Mouse (Mus musculus) midbrain, embryonic 12.5 days (tissue): ENCODE results near the gene Zbtb1. TPM values are rescaled to one million over a fixed set of nuclear protein-coding genes. Genes with fewer than 3 reads are reported as not detected.
"Not testable (repeated sequence)": the region's sequence is repeated elsewhere in the genome, so short reads cannot be mapped to it uniquely, and the experiment has no call there.

ENCODE experiments used
- ATAC-seq: fragments of 200-750 bp; cut with Nextera tagmentation; 2 replicates; pipeline ENCODE4 v1.8.0; 2017; ENCODE audit warnings: low read depth, moderate TSS enrichment, moderate library complexity; ENCODE audit not compliant: low FRiP score
- H3K27ac ChIP-seq: fragments of 300-500 bp; sonication (generic); replicated peaks from 2 replicates; pipeline ENCODE4 v1.5.1; 2016; ENCODE audit warnings: mild to moderate bottlenecking
- H3K27me3 ChIP-seq: fragments of 300-500 bp; sonication (generic); 2 replicates; pipeline ENCODE4 v1.6.1; 2016; ENCODE audit warnings: mild to moderate bottlenecking
- H3K36me3 ChIP-seq: fragments of 300-500 bp; sonication (generic); 2 replicates; pipeline ENCODE4 v1.6.1; 2016
- H3K4me1 ChIP-seq: fragments of 300-500 bp; sonication (generic); 2 replicates; pipeline ENCODE4 v1.6.1; 2016
- H3K4me2 ChIP-seq: fragments of 300-500 bp; sonication (generic); replicated peaks from 2 replicates; pipeline ENCODE4 v1.6.1; 2016; ENCODE audit warnings: mild to moderate bottlenecking, moderate library complexity
- H3K4me3 ChIP-seq: fragments of 300-500 bp; sonication (generic); 2 replicates; pipeline ENCODE4 v1.5.1; 2016; ENCODE audit warnings: mild to moderate bottlenecking
- H3K9ac ChIP-seq: fragments of 300-500 bp; sonication (generic); replicated peaks from 2 replicates; pipeline ENCODE4 v1.6.1; 2016; ENCODE audit warnings: mild to moderate bottlenecking, moderate library complexity
- H3K9me3 ChIP-seq: fragments of 300-500 bp; sonication (generic); 2 replicates; pipeline ENCODE4 v1.6.1; 2016; ENCODE audit warnings: mild to moderate bottlenecking
- WGBS: fragments of 180-500 bp; shearing (Covaris S2); methylation state at CpG from one replicate; pipeline ENCODE4 v1.1.7; 2016; 5-methylcytosine and 5-hydroxymethylcytosine counted together
- polyA plus RNA-seq: library from polyadenylated mRNA; unstranded; fragments of >200 nt; fragmentation: Nextera tagmentation; extraction: Ambion mirVana; gene quantifications from 2 replicates; pipeline ENCODE4 v1.2.1, GENCODE M21; 2016

Zbtb1 gene
- polyA plus RNA-seq, 1 experiment from 2014 or later: 7.7 TPM

GRCm38 (mm10) chr12:76417433-76417854 lies 47.4 kb downstream of the Zbtb1 start, which contains the start of gene Ppp1r36:
Gene Ppp1r36 (plus strand): TSS chr12:76417538.
- Histone ChIP-seq H3K36me3 (no peaks in the 10 kb centered on the region), H3K4me1 (peaks cover 7% of the 10 kb centered on the region), H3K4me3 (peak within 1 kb of the TSS; percentile 45), H3K4me2 (peak within 1 kb of the TSS; percentile 78), H3K27me3 (peaks cover 22% of the 10 kb centered on the region), H3K9ac (0 out of 2 replicates have a peak within 1 kb of the TSS, but pooled peaks have one; percentile 34), H3K9me3 (no peaks in the 10 kb centered on the region), H3K27ac (no peak within 1 kb of the TSS)
- under 1% methylated on average over 37 of the region's 37 CpGs for WGBS
- ATAC-seq: peak; percentile 38; the same call in 1 of the 2 replicates

DNA sequence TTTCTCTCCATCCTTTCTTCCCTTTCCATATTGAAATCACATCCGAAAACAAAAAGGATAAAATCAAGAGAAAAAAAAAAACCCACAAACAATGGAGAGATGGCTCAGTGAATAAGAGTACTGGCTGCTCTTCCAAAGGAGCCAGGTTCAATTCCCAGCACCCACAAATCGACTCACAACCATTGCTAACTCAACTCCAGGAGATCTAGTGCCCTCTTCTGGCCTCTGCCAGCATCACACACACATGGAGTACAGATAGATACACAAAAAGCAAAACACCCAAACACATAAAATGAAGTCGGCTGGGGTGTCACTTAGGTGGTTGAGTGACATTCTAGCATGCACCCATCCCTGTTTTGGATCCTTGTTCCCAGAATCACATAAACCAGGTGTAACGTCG lies 48.3 kb downstream of the Zbtb1 start:
- Histone ChIP-seq H3K9me3 (no peaks in the 10 kb centered on the region), H3K27ac (no peak overlapping the region), H3K9ac (no peak overlapping the region), H3K36me3 (no peaks in the 10 kb centered on the region), H3K4me2 (no peak overlapping the region), H3K27me3 (peaks cover 22% of the 10 kb centered on the region), H3K4me3 (no peak overlapping the region), H3K4me1 (peaks cover 7% of the 10 kb centered on the region)
- 93% methylated on average over 5 of the region's 5 CpGs for WGBS
- ATAC-seq: no peak

DNA sequence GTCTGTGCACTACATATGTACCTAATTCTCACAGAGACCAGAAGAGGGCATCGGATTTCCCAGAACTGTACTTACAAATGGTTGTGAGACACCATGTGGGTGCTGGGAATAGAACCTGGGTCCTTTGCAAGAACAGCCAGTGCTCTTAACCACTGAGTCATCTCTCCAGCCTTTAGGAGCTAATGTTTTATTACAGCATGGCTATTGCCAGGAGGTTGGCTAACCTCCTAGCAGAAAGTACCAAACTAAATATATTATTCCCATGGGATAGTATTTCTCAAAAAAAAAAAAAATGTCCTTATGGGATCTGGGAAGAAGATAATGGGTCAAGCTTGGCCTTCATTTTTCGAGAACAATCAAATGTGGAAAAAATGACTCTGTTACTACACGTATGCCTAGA lies 55.2 kb downstream of the Zbtb1 start:
- Histone ChIP-seq H3K4me2 (no peak overlapping the region), H3K27ac (no peak overlapping the region), H3K27me3 (no peaks in the 10 kb centered on the region), H3K9me3 (no peaks in the 10 kb centered on the region), H3K36me3 (no peaks in the 10 kb centered on the region), H3K4me3 (no peak overlapping the region), H3K4me1 (no peaks in the 10 kb centered on the region), H3K9ac (no peak overlapping the region)
- ATAC-seq: no peak
- WGBS: 97% methylated on average over 3 of the region's 3 CpGs

DNA sequence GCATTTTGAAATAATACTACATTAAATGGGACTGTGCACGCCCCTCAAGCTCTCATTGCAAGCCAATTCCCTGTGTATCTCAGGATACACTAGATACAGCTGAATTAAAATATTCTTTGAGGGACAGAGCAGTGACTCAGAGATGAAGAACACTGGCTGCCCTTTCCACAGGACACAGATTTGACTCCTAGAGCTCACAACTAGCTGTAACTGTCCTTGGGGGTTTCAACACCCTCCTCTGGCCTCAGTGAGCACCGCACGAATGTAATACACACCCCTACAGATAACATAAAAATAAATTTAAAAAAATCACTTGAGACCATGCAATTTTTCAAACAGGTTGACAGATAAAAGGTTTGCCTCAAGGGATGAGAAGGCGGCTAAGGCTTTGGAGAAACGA lies 57.5 kb downstream of the Zbtb1 start:
- 64% methylated on average over 5 of the region's 5 CpGs for WGBS
- no peak overlapping the region for H3K4me3 ChIP-seq
- no peak for ATAC-seq

DNA sequence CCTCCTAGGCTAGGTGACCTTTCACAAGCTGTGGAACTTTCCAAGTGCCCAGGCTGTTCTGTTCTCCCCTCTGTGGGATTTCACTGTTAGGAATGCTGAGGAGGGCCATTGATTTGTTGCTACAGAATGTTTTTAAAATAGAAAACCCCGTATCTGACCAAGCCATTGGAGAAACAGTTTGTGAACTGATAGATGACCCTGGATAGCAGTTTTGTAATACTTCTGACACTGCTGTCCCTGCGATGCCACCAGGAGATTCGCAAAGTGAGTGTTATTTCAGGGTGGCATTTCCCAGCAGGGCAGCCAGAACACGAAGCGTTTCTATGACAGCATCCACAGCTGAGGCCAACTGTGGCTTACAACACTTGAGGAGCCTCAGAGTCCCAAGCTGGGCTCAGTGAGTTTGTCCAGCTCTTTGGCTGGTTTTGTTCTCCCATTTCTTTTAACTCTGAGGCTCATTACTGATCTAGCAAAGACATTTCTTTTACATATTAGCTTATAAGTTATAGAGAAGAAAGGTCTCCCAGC lies 60.9 kb downstream of the Zbtb1 start:
- Histone ChIP-seq H3K27ac (no peak overlapping the region), H3K4me3 (no peak overlapping the region), H3K9me3 (no peaks in the 10 kb centered on the region), H3K4me2 (no peak overlapping the region), H3K27me3 (peaks cover 14% of the 10 kb centered on the region), H3K9ac (no peak overlapping the region), H3K36me3 (no peaks in the 10 kb centered on the region), H3K4me1 (0 out of 2 replicates have a peak, but pooled peaks cover 3% of the 10 kb centered on the region)
- ATAC-seq: no peak
- WGBS: 68% methylated on average over 5 of the region's 5 CpGs

More for the DNA sequence above, 57.5 kb downstream of the Zbtb1 start:
- no peaks in the 10 kb centered on the region for H3K27me3 ChIP-seq
- H3K4me2 ChIP-seq: no peak overlapping the region
- no peaks in the 10 kb centered on the region for H3K4me1 ChIP-seq
- no peak overlapping the region for H3K9ac ChIP-seq
- H3K36me3 ChIP-seq: no peaks in the 10 kb centered on the region
- H3K9me3 ChIP-seq: no peaks in the 10 kb centered on the region
- H3K27ac ChIP-seq: no peak overlapping the region

DNA sequence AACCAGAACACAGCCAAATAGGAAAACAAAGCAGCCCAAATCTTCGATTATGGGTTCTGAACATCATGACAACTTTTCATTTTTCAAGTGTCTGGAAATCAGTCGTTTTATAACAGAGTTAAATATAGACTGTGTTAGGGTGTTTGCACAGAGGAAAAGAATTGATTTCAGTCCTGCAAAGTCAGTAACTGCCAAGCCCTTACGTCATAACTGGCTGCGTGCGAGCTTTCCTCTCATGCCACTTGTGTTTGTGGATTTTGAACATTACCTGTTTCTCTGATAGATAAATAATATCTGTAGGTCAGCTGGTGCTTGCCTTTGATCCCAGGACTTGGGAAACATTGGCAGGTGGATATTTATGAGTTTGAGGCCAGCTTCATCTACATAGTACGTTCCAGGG lies 61.4 kb downstream of the Zbtb1 start:
- Histone ChIP-seq H3K36me3 (no peaks in the 10 kb centered on the region), H3K27ac (no peak overlapping the region), H3K4me1 (0 out of 2 replicates have a peak, but pooled peaks cover 3% of the 10 kb centered on the region), H3K27me3 (peaks cover 19% of the 10 kb centered on the region), H3K9me3 (no peaks in the 10 kb centered on the region), H3K4me2 (no peak overlapping the region), H3K4me3 (no peak overlapping the region), H3K9ac (no peak overlapping the region)
- ATAC-seq: no peak
- WGBS: 91% methylated on average over 6 of the region's 6 CpGs

GRCm38 (mm10) chr12:76434111-76434510 lies 64.0 kb downstream of the Zbtb1 start:
- Histone ChIP-seq H3K9ac (no peak overlapping the region), H3K4me1 (0 out of 2 replicates have a peak, but pooled peaks cover 3% of the 10 kb centered on the region), H3K4me2 (no peak overlapping the region), H3K27ac (no peak overlapping the region), H3K27me3 (peaks cover 23% of the 10 kb centered on the region), H3K9me3 (no peaks in the 10 kb centered on the region), H3K4me3 (no peak overlapping the region), H3K36me3 (no peaks in the 10 kb centered on the region)
- ATAC-seq: no peak
- WGBS: 40% methylated on average over 7 of the region's 7 CpGs

DNA sequence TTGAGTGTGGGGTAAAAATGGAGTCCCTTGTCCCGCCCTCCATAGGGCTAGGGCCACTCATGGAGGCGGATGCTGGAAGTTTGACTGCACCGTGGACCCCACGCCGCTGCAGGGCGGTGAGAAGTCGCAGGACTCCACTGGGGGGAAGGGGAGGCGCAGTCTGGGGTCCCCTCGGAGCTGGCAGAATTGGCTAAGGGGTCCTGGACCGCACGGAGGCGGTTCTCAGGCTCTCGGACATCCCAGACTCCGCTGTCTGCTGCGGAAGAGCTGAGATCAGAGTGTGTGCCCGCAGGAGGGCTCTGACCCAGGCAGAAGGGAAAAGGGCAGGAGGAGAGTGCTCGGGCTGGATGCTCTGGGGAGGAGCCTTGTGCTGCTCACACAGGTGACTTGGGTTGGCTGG lies 65.0 kb downstream of the Zbtb1 start:
- Histone ChIP-seq H3K9me3 (no peaks in the 10 kb centered on the region), H3K4me2 (peak overlapping the region; percentile 54), H3K4me1 (0 out of 2 replicates have a peak, but pooled peaks cover 3% of the 10 kb centered on the region), H3K9ac (peak overlapping the region; percentile 44), H3K27me3 (peaks cover 23% of the 10 kb centered on the region), H3K4me3 (peak overlapping the region; percentile 33), H3K27ac (no peak overlapping the region), H3K36me3 (no peaks in the 10 kb centered on the region)
- ATAC-seq: no peak
- WGBS: 3% methylated on average over 17 of the region's 17 CpGs

DNA sequence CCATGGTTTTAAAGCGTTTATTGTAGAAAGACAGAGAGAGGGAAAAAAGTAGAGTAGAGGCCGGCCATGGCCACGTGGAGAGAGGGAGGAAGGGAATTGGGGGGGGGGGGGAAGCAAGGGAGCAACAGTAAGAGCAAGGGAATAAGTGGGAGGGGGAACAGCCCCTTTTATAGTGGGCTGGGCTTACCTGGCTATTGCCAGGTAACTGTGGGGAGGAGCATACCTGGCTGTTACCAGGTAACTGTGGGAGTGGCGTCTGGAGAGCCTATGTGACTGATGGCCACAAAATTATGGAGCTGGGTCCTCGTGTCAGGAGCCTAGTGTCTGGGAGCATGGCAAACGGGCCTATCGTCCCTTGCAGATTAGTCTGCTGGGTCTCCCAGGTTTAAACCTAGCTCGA lies 65.5 kb downstream of the Zbtb1 start:
- Histone ChIP-seq H3K4me1 (0 out of 2 replicates have a peak, but pooled peaks cover 3% of the 10 kb centered on the region), H3K27ac (no peak overlapping the region), H3K36me3 (no peaks in the 10 kb centered on the region), H3K9me3 (no peaks in the 10 kb centered on the region), H3K27me3 (peaks cover 23% of the 10 kb centered on the region), H3K4me3 (no peak overlapping the region), H3K4me2 (peak overlapping the region; percentile 54), H3K9ac (no peak overlapping the region)
- ATAC-seq: no peak
- 37% methylated on average over 8 of the region's 8 CpGs for WGBS

- H3K4me2 ChIP-seq, H3K36me3 ChIP-seq, ATAC-seq, H3K9ac ChIP-seq, H3K27me3 ChIP-seq, H3K9me3 ChIP-seq, H3K27ac ChIP-seq, H3K4me1 ChIP-seq, H3K4me3 ChIP-seq: not testable (repeated sequence)
- 91% methylated on average over 6 of the region's 6 CpGs for WGBS
These were observed 73.4 kb downstream of the Zbtb1 start for GRCm38 (mm10) chr12:76443488-76443887.

DNA sequence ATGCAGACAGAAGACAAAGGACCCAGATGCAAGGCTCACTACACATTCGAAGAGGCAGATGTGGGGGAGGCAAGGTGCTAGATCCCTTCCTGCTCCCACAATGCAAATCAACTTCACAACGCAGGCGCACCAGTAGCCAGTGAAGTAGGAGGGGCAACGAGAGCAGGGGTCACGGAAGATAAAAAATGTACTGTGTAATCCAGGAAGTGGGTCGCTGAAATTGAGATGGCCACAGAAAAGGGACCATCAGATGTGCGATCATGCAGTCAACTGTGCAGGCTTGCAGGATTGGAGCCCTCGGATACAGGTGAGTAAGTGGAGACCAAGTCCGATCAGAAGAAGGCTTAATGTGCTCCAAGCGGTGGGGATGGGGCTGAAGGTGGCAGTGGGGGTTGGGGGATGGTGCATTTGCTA lies 74.3 kb downstream of the Zbtb1 start:
- Histone ChIP-seq H3K27ac (no peak overlapping the region), H3K4me2 (no peak overlapping the region), H3K36me3 (no peaks in the 10 kb centered on the region), H3K9me3 (no peaks in the 10 kb centered on the region), H3K4me1 (no peaks in the 10 kb centered on the region), H3K9ac (no peak overlapping the region), H3K27me3 (no peaks in the 10 kb centered on the region), H3K4me3 (no peak overlapping the region)
- ATAC-seq: no peak
- 62% methylated on average over 10 of the region's 10 CpGs for whole genome bisulfite sequencing

GRCm38 (mm10) chr12:76444862-76445261 lies 74.8 kb downstream of the Zbtb1 start:
- Histone ChIP-seq H3K9ac (no peak overlapping the region), H3K36me3 (no peaks in the 10 kb centered on the region), H3K4me3 (no peak overlapping the region), H3K27me3 (no peaks in the 10 kb centered on the region), H3K4me2 (no peak overlapping the region), H3K27ac (no peak overlapping the region), H3K9me3 (no peaks in the 10 kb centered on the region), H3K4me1 (no peaks in the 10 kb centered on the region)
- no peak for ATAC-seq
- WGBS: 86% methylated on average over 6 of the region's 6 CpGs

DNA sequence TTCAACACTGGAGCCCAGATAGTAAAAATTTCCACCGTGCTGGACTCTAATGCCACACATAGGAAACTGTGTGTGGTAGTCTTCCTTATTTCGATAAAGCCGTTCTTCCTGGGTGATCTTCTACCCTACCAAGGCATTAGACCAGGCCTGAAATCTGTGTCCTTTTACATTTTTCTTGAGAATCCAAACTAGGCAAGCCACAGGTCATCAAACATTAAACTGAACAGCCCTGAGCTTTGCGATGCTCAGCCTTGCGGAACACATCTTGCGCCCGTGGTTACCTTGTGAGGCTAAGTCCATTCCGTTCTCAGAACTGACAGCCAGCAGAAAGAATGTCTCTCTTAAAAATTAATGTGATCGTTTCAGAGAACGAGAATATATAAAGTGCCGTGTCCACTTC lies 76.1 kb downstream of the Zbtb1 start:
- Histone ChIP-seq H3K9ac (no peak overlapping the region), H3K36me3 (no peaks in the 10 kb centered on the region), H3K9me3 (no peaks in the 10 kb centered on the region), H3K27ac (no peak overlapping the region), H3K4me3 (no peak overlapping the region), H3K27me3 (no peaks in the 10 kb centered on the region), H3K4me1 (no peaks in the 10 kb centered on the region), H3K4me2 (no peak overlapping the region)
- 87% methylated on average over 11 of the region's 11 CpGs for WGBS
- ATAC-seq: no peak
